Mouse (Mus musculus) adrenal gland, adult 8-10 months (tissue): ENCODE data around the gene Snx22. TPM values are rescaled to one million over a fixed set of nuclear protein-coding genes. Genes with fewer than 3 reads are reported as not detected.

Experiments
- total RNA-seq, 4 experiments: library from RNA; stranded (reverse); gene quantifications; 2 replicates each; pipeline ENCODE4 v1.2.4; 2022

Snx22 gene
- total RNA-seq, 4 experiments from 2014 or later = 0.09 to 1.1 (median 0.60) TPM

Other genes starting within 250 kb of the Snx22 start
- 10 to 100 TPM; 23.8 to 33.5 (median 28.4) TPM for gene Zfp609, start 242.2 kb downstream of the Snx22 start, total RNA-seq
- gene Pclaf, start 179.5 kb downstream of the Snx22 start, total RNA-seq = under 1 TPM; 0.61 to 0.97 (median 0.90) TPM
- 10 to 100 TPM; 46.5 to 53.5 (median 48.1) TPM for gene Trip4, start 160.9 kb downstream of the Snx22 start, total RNA-seq
- 10 to 100 TPM; 17.0 to 32.9 (median 26.0) TPM for gene Csnk1g1, start 160.8 kb downstream of the Snx22 start, total RNA-seq
- 100 to 1,000 TPM; 295 to 314 (median 303) TPM for gene Ppib, start 9.5 kb downstream of the Snx22 start, total RNA-seq
- gene Snx1, start 56.9 kb upstream of the Snx22 start, total RNA-seq = 100 to 1,000 TPM; 116 to 172 (median 143) TPM
- gene Ciao2a, start 56.9 kb upstream of the Snx22 start, total RNA-seq = 10 to 100 TPM; 63.2 to 79.3 (median 71.1) TPM
- 1 to 10 TPM; 6.2 to 9.0 (median 8.1) TPM for gene Dapk2, start 88.5 kb upstream of the Snx22 start, total RNA-seq